Mouse (Mus musculus) neutrophil, adult 59 days (primary cell): Measurements from ENCODE around the gene Htr3b. TPM values are rescaled to one million over a fixed set of nuclear protein-coding genes. Genes with fewer than 3 reads are reported as not detected.

ENCODE experiments used
- total RNA-seq, 2 experiments: library from RNA; stranded (reverse); gene quantifications; 1 replicate in 1 of 2; 2 replicates in 1 of 2; pipeline ENCODE4 v1.2.4; 2023

The Htr3b gene
- total RNA-seq, result not detected

GRCm38 (mm10) chr9:48964587-48965040 is at the start of gene Htr3b:
Htr3b (minus strand) TSS chr9:48964990.

GRCm38 (mm10) chr9:48984845-48985707 is 20.3 kb upstream of the Htr3b start, which contains the start of gene Usp28:
Usp28 (plus strand) TSS chr9:48985375.

GRCm38 (mm10) chr9:48910885-48911537 is 53.8 kb downstream of the Htr3b start, which contains the start of gene Htr3a:
Htr3a (minus strand) TSS chr9:48911099.

Other genes with a start within 250 kb of the Htr3b start
- gene Zbtb16, start 128.8 kb downstream of the Htr3b start, total RNA-seq, result 1 to 10 TPM; 6.6 to 7.6 TPM
- gene Htr3a, start 53.9 kb downstream of the Htr3b start, total RNA-seq, result not detected
- 10 to 100 TPM in 1 of 2 experiments, 1 to 10 TPM in 1; 9.7 to 10.8 TPM for gene Usp28, start 20.4 kb upstream of the Htr3b start, total RNA-seq
- 10 to 100 TPM; 19.4 to 22.0 TPM for gene Zw10, start 90.6 kb upstream of the Htr3b start, total RNA-seq
- gene Tmprss5, start 116.3 kb upstream of the Htr3b start, total RNA-seq, result not detected